Mouse (Mus musculus): ENCODE data around the gene Atoh7.

GRCm38 (mm10) chr10:63063365-63063764 lies 36.1 kb upstream of the Atoh7 start:
- TF ChIP-seq CTCF (IDR thresholded peaks at IDR 0.05; ENCODE audit: low read depth) (no peak), EP300 (optimal IDR thresholded peaks at IDR 0.05) (no peak)

Measured in stomach, postnatal 0 days (tissue).